Mouse (Mus musculus): ENCODE data around the gene Gm15140.
"Not testable (repeated sequence)": the region's sequence is repeated elsewhere in the genome, so short reads cannot be mapped to it uniquely, and the experiment has no call there.

Gene Gm15140

DNA sequence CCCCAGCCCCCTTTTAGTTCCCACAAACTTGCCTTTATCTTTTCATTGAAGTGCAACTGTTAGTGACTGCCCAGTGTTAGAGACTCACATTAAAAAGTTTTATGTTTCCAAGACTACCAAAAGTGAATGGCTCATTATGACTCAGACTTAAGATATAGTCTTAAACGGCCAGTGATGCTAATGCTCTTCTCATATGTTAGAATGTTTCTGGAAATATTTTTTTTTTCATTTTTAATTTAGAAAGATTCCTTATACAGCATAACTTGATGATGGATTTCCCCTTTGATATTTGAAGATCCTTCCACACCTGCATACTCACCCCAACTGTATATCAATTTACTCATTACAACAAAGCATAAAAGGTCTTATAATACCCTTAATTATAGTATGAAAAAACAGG lies at the start of gene Gm15140:
Gene Gm15140, minus strand, starts transcription at position 101 of the 400 bp plus-strand sequence.
- DNase-seq (ENCODE audit: low read depth), result not testable (repeated sequence)
